In the genomic region with DNA sequence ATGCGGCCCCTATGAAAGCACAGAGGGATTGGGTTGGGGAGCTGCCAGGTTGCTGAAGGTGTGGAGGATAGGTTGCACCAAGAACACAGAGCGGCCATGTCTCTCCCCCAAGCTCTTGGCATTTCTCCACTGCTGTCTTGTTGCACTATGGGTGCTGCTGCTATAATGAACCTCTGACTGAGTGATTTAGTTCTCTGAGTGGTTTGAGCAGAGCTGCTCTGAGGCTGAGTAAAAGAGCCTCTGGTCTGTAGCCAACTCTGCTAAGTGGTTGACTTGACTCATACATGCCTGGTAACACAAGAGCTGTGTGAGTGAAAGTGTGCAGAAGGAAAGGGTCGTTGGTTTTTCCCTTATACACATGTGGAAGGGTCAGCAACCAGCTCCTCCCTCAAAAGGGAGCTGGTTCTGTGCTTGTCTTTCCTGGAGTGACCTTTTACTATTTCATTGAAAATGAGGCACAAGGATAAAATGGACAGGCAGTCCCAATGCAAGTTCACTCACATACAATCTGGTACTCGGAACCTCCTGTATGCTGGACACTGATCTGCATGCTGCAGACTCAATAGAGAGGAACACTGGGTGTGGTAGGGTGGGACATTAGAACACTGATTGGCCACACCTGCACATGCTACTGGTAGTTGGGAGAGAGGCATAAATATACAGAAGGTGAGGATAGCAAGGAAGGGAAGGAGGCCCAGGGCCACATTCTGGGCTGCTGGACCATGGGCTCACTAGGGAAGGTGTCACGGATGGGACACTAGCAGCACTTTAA, we compare ENCODE assay signal across 10 mouse cellular contexts. TPM values are rescaled to one million over a fixed set of nuclear protein-coding genes. Genes with fewer than 3 reads are reported as not detected.
"Had no signal": no experiment of that assay in that cellular context is flagged by ENCODE, and none has a peak within 500 bp of the region (broad histone marks: within the 10 kb centered on the region; RNA-seq: fewer than 3 reads in every experiment).

No protein-coding gene starts in this region.

RNA-seq across cellular contexts. Expression of a gene that starts 0.8 kb away (rescaled TPM):
- polyA plus RNA-seq: kidney, embryonic 14.5 days; limb, embryonic 12.5 days; midbrain, postnatal 0 days; neural tube, embryonic 14.5 days had no signal

RNA-seq across cellular contexts. Expression of a gene that starts 16.3 kb away (rescaled TPM):
- total RNA-seq: layer of hippocampus, adult 2 months; layer of hippocampus, postnatal 10 days; left cerebral cortex, postnatal 36 days; midbrain, postnatal 0 days had no signal
- polyA plus RNA-seq: kidney, embryonic 14.5 days; limb, embryonic 12.5 days; liver, embryonic 14.5 days; midbrain, embryonic 13.5 days; midbrain, postnatal 0 days; neural tube, embryonic 14.5 days; spleen, adult 2 months had no signal

RNA-seq across cellular contexts. Expression of a gene that starts 33.3 kb away (rescaled TPM):
- total RNA-seq: layer of hippocampus, adult 2 months; layer of hippocampus, postnatal 10 days; left cerebral cortex, postnatal 36 days; midbrain, postnatal 0 days had no signal
- polyA plus RNA-seq: limb, embryonic 12.5 days; midbrain, embryonic 13.5 days; midbrain, postnatal 0 days; neural tube, embryonic 14.5 days; spleen, adult 2 months had no signal
